Mouse (Mus musculus) kidney, embryonic 16.5 days (tissue): ENCODE results near the gene Crk. TPM values are rescaled to one million over a fixed set of nuclear protein-coding genes. Genes with fewer than 3 reads are reported as not detected.
A peak's percentile ranks its signal among the peaks of the same experiment; 100 is the strongest.

ENCODE experiments used
- ATAC-seq: fragments of 200-750 bp; cut with Nextera tagmentation; 2 replicates; pipeline ENCODE4 v1.8.0; 2017; ENCODE audit warnings: moderate TSS enrichment; ENCODE audit not compliant: low FRiP score, low TSS enrichment
- H3K27ac ChIP-seq: fragments of 300-500 bp; sonication (generic); 2 replicates; pipeline ENCODE4 v1.5.1; 2014; ENCODE audit warnings: low read length
- H3K27me3 ChIP-seq: fragments of 300-500 bp; sonication (generic); 2 replicates; pipeline ENCODE4 v1.6.1; 2014; ENCODE audit warnings: low read length, control low read depth, mixed read lengths; ENCODE audit not compliant: insufficient read depth
- H3K36me3 ChIP-seq: fragments of 300-500 bp; sonication (generic); 2 replicates; pipeline ENCODE4 v1.6.1; 2014; ENCODE audit warnings: low read length, control low read depth, mixed read lengths; ENCODE audit not compliant: insufficient read depth
- H3K4me1 ChIP-seq: fragments of 300-500 bp; sonication (generic); 2 replicates; pipeline ENCODE4 v1.6.1; 2014; ENCODE audit warnings: low read length, control low read depth, mixed read lengths; ENCODE audit not compliant: insufficient read depth
- H3K4me2 ChIP-seq: fragments of 300-500 bp; sonication (generic); replicated peaks from 2 replicates; pipeline ENCODE4 v1.6.1; 2014; ENCODE audit warnings: low read depth, low read length
- H3K4me3 ChIP-seq: fragments of 300-500 bp; sonication (generic); 2 replicates; pipeline ENCODE4 v1.5.1; 2014; ENCODE audit warnings: mild to moderate bottlenecking, low read length
- H3K9ac ChIP-seq: fragments of 300-500 bp; sonication (generic); replicated peaks from 2 replicates; pipeline ENCODE4 v1.6.1; 2014; ENCODE audit warnings: low read length
- H3K9me3 ChIP-seq: fragments of 300-500 bp; sonication (generic); 2 replicates; pipeline ENCODE4 v1.6.1; 2016; ENCODE audit warnings: low read length, control low read depth
- WGBS: fragments of 180-500 bp; shearing (Covaris S2); extraction: QIAGEN DNeasy Blood & Tissue Kit; methylation state at CpG from one replicate; pipeline ENCODE4 v1.1.7; 2014; 5-methylcytosine and 5-hydroxymethylcytosine counted together
- polyA plus RNA-seq: library from polyadenylated mRNA; unstranded; fragments of >200 nt; fragmentation: Nextera tagmentation; extraction: Ambion mirVana; gene quantifications from 2 replicates; pipeline ENCODE4 v1.2.1, GENCODE M21; 2015

The Crk gene
- 133 and 136 TPM in 2 replicates for polyA plus RNA-seq

GRCm38 (mm10) chr11:75678747-75679438 is at the start of gene Crk:
TSS of gene Crk (plus strand) at chr11:75679259.
- H3K4me2 ChIP-seq, result peak within 1 kb of the TSS; percentile 79
- peaks cover 21% of the 10 kb centered on the region for H3K4me1 ChIP-seq
- H3K27me3 ChIP-seq, result no peaks in the 10 kb centered on the region
- H3K27ac ChIP-seq, result peak within 1 kb of the TSS; percentile 98
- H3K9ac ChIP-seq, result peak within 1 kb of the TSS; percentile 98
- peak within 1 kb of the TSS; percentile 100 for H3K4me3 ChIP-seq
- peaks cover 9% of the 10 kb centered on the region for H3K36me3 ChIP-seq
- peak; percentile 97 for ATAC-seq
- under 1% methylated on average over 55 of the region's 55 CpGs for WGBS
- no peaks in the 10 kb centered on the region for H3K9me3 ChIP-seq

GRCm38 (mm10) chr11:75630098-75630497 is 49.0 kb upstream of the Crk start:
- no peaks in the 10 kb centered on the region for H3K9me3 ChIP-seq
- WGBS, result 7% methylated on average over 5 of the region's 5 CpGs
- peak overlapping the region; percentile 62 for H3K4me3 ChIP-seq
- H3K27ac ChIP-seq, result peak overlapping the region; percentile 88
- peaks cover 31% of the 10 kb centered on the region for H3K4me1 ChIP-seq
- peak overlapping the region; percentile 78 for H3K4me2 ChIP-seq
- peak overlapping the region; percentile 77 for H3K9ac ChIP-seq
- ATAC-seq, result no peak
- peaks cover 20% of the 10 kb centered on the region for H3K36me3 ChIP-seq
- H3K27me3 ChIP-seq, result no peaks in the 10 kb centered on the region

- Histone ChIP-seq H3K9me3 (no peaks in the 10 kb centered on the region), H3K9ac (peak within 1 kb of the TSS; percentile 77), H3K4me3 (peak within 1 kb of the TSS; percentile 62), H3K36me3 (peaks cover 16% of the 10 kb centered on the region), H3K27me3 (no peaks in the 10 kb centered on the region), H3K4me2 (peak within 1 kb of the TSS; percentile 78), H3K4me1 (peaks cover 36% of the 10 kb centered on the region), H3K27ac (peak within 1 kb of the TSS; percentile 88)
- ATAC-seq, result peak; percentile 99
- under 1% methylated on average over 53 of the region's 53 CpGs for WGBS
These were observed 48.3 kb upstream of the Crk start, which contains the start of gene Inpp5k for GRCm38 (mm10) chr11:75630645-75631229. TSS of gene Inpp5k (plus strand) at chr11:75630988.

GRCm38 (mm10) chr11:75631561-75632225 is 47.4 kb upstream of the Crk start:
- H3K36me3 ChIP-seq, result peaks cover 8% of the 10 kb centered on the region
- 6% methylated on average over 13 of the region's 13 CpGs for WGBS
- H3K27ac ChIP-seq, result peak overlapping the region; percentile 48; the same call in 1 of the 2 replicates
- no peak for ATAC-seq
- H3K9ac ChIP-seq, result peak overlapping the region; percentile 65
- H3K9me3 ChIP-seq, result no peaks in the 10 kb centered on the region
- peak overlapping the region; percentile 78 for H3K4me2 ChIP-seq
- H3K27me3 ChIP-seq, result no peaks in the 10 kb centered on the region
- peak overlapping the region; percentile 62 for H3K4me3 ChIP-seq
- peaks cover 36% of the 10 kb centered on the region for H3K4me1 ChIP-seq

GRCm38 (mm10) chr11:75632921-75633320 is 46.1 kb upstream of the Crk start:
- Histone ChIP-seq H3K9me3 (no peaks in the 10 kb centered on the region), H3K4me1 (peaks cover 36% of the 10 kb centered on the region), H3K27me3 (no peaks in the 10 kb centered on the region), H3K9ac (no peak overlapping the region), H3K36me3 (no peaks in the 10 kb centered on the region), H3K4me3 (no peak overlapping the region), H3K4me2 (no peak overlapping the region), H3K27ac (no peak overlapping the region)
- WGBS, result 79% methylated on average over 5 of the region's 5 CpGs
- no peak for ATAC-seq

GRCm38 (mm10) chr11:75634801-75635200 is 44.3 kb upstream of the Crk start:
- Histone ChIP-seq H3K9ac (0 out of 2 replicates have a peak overlapping the region, but pooled peaks have one; percentile 13), H3K27ac (peak overlapping the region; percentile 13; the same call in 1 of the 2 replicates), H3K36me3 (no peaks in the 10 kb centered on the region), H3K4me1 (peaks cover 30% of the 10 kb centered on the region), H3K4me2 (no peak overlapping the region), H3K4me3 (no peak overlapping the region), H3K27me3 (no peaks in the 10 kb centered on the region), H3K9me3 (no peaks in the 10 kb centered on the region)
- 63% methylated on average over 3 of the region's 3 CpGs for WGBS
- ATAC-seq, result no peak

GRCm38 (mm10) chr11:75635315-75635714 is 43.7 kb upstream of the Crk start:
- ATAC-seq, result no peak
- Histone ChIP-seq H3K9ac (no peak overlapping the region), H3K4me2 (no peak overlapping the region), H3K27me3 (no peaks in the 10 kb centered on the region), H3K4me3 (no peak overlapping the region), H3K36me3 (no peaks in the 10 kb centered on the region), H3K27ac (peak overlapping the region; percentile 13; the same call in 1 of the 2 replicates), H3K9me3 (no peaks in the 10 kb centered on the region), H3K4me1 (peaks cover 26% of the 10 kb centered on the region)
- 33% methylated on average over 11 of the region's 11 CpGs for WGBS

- H3K4me2 ChIP-seq, result no peak overlapping the region
- WGBS, result 38% methylated on average over 5 of the region's 5 CpGs
- ATAC-seq, result 0 out of 2 replicates have a peak, but pooled peaks have one; percentile 30
These were observed 35.7 kb upstream of the Crk start for GRCm38 (mm10) chr11:75643323-75643722.

GRCm38 (mm10) chr11:75644684-75645083 is 34.4 kb upstream of the Crk start:
- 85% methylated on average over 9 of the region's 9 CpGs for WGBS
- Histone ChIP-seq H3K4me3 (no peak overlapping the region), H3K27ac (no peak overlapping the region), H3K9me3 (no peaks in the 10 kb centered on the region), H3K36me3 (no peaks in the 10 kb centered on the region; the same call in 1 of the 2 replicates), H3K4me2 (no peak overlapping the region), H3K27me3 (no peaks in the 10 kb centered on the region), H3K4me1 (peaks cover 9% of the 10 kb centered on the region; the same call in 1 of the 2 replicates), H3K9ac (no peak overlapping the region)
- no peak for ATAC-seq

More at GRCm38 (mm10) chr11:75643323-75643722, 35.7 kb upstream of the Crk start:
- H3K4me3 ChIP-seq, result no peak overlapping the region
- H3K9ac ChIP-seq, result no peak overlapping the region
- 0 out of 2 replicates have a peak, but pooled peaks cover 5% of the 10 kb centered on the region for H3K4me1 ChIP-seq
- H3K36me3 ChIP-seq, result no peaks in the 10 kb centered on the region; the same call in 1 of the 2 replicates
- H3K27ac ChIP-seq, result no peak overlapping the region
- H3K27me3 ChIP-seq, result no peaks in the 10 kb centered on the region
- H3K9me3 ChIP-seq, result no peaks in the 10 kb centered on the region
